Mouse (Mus musculus): Measurements from ENCODE around the gene St5. TPM values are rescaled to one million over a fixed set of nuclear protein-coding genes. Genes with fewer than 3 reads are reported as not detected.

The St5 gene
- polyA plus RNA-seq, 1 experiment from 2014 or later: 45.7 TPM

DNA sequence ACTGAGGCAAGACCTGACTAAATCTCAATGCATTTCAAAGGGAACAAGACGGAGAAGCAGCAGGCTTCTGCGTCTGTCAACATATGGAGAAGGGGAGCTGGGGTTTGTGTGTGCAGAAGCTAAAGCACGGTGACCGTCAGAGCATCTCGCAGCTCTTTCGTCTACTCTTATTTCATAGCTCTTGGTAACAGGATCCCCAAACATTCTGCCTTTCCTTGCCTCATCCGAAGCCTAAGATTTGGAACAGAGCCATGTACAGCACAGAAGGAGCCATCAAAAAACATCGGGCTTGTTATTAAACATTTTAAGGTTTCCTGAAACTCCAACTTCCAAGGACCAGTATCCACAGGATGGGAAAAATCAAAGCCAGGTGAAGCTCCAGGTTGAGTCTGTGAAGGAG, 62.3 kb downstream of the St5 start:
- ATAC-seq (ENCODE audit: low read depth) (peak; percentile 56), DNase-seq (ENCODE audit: low spot score) (peak; percentile 71)
- H3K9ac ChIP-seq (ENCODE audit: low read depth, low read length): no peak overlapping the region
- H3K4me1 ChIP-seq (ENCODE audit: control insufficient read depth, insufficient read depth, low read length): peaks cover 35% of the 10 kb centered on the region
- no peaks in the 10 kb centered on the region for H3K9me3 ChIP-seq (ENCODE audit: control insufficient read depth, low read length)
- no peak overlapping the region for H3K4me3 ChIP-seq (ENCODE audit: low read depth, low read length)
- WGBS: 27% methylated on average over 8 of the region's 8 CpGs
- no peak overlapping the region for H3K4me2 ChIP-seq (ENCODE audit: low read depth, low read length)
- no peaks in the 10 kb centered on the region for H3K36me3 ChIP-seq (ENCODE audit: control insufficient read depth, insufficient read depth, low read length)
- H3K27me3 ChIP-seq (replicated peaks; ENCODE audit: control insufficient read depth, insufficient read depth, low read length): no peaks in the 10 kb centered on the region
- H3K27ac ChIP-seq (replicated peaks; ENCODE audit: low read depth, low read length): no peak overlapping the region

DNA sequence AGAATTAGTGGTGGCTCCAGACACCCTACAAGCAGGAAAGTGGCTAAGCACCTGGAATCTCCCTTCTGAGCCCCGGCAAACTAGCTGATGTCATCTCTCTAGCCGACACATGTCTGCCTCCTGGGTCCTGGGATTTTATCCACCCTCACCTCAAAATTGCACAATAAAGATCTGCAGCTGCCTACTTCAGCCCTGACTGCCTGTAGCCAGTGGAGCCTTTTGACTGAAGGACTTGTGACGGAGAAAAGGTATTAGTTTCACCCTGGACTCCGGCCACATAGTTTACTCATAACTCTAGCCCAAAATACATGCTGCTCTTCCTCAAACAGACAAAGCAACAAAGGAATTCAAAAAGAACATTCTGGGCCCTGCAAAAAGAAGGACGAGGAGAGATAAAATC, 66.0 kb downstream of the St5 start:
- DNase-seq (ENCODE audit: low spot score) (peak; percentile 68), ATAC-seq (ENCODE audit: low read depth) (peak; percentile 58)
- 34% methylated on average over 5 of the region's 5 CpGs for WGBS
- peaks cover 36% of the 10 kb centered on the region for H3K4me1 ChIP-seq (ENCODE audit: control insufficient read depth, insufficient read depth, low read length)
- no peaks in the 10 kb centered on the region for H3K27me3 ChIP-seq (replicated peaks; ENCODE audit: control insufficient read depth, insufficient read depth, low read length)
- H3K36me3 ChIP-seq (ENCODE audit: control insufficient read depth, insufficient read depth, low read length): no peaks in the 10 kb centered on the region
- no peak overlapping the region for H3K4me2 ChIP-seq (ENCODE audit: low read depth, low read length)
- H3K27ac ChIP-seq (replicated peaks; ENCODE audit: low read depth, low read length): peak overlapping the region; percentile 24; the same call in 1 of the 2 replicates
- H3K9ac ChIP-seq (ENCODE audit: low read depth, low read length): no peak overlapping the region
- H3K9me3 ChIP-seq (ENCODE audit: control insufficient read depth, low read length): no peaks in the 10 kb centered on the region
- no peak overlapping the region for H3K4me3 ChIP-seq (ENCODE audit: low read depth, low read length)

DNA sequence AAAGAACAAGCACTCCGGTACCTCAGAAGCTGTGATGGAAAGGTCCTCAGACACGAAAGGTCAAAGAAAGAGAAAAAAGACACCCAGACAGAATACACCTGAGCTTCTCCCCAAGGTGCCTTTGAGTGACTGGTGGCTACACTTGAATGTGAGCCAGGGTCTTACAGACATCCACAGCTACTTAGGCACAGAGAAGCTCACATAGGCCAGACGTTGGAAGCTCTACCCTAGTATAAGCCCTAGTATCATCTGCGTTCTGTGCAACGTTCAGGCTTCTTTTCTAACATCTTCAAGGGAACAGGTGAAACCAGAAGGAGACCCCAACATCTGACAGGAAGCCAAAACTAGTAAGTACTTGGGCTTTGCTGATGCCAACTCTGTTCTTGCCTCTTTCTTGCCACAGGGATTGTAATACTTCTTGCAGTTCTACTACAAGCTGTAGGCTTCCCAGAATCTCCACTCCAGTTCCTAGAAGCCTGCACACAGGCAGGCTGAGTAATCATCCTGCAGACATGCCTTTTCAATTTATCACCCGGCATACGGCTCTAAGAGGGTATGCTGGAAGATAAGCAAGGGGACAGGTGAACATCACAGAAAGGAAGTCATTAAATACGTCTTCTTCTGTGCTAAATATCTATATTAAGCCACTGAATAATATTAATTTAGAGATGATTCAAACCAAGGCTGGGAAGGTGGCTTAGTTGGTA, 67.2 kb downstream of the St5 start:
- peaks cover 26% of the 10 kb centered on the region for H3K4me1 ChIP-seq (ENCODE audit: control insufficient read depth, insufficient read depth, low read length)
- H3K9me3 ChIP-seq (ENCODE audit: control insufficient read depth, low read length): no peaks in the 10 kb centered on the region
- DNase-seq (ENCODE audit: low spot score): no peak
- H3K4me2 ChIP-seq (ENCODE audit: low read depth, low read length): no peak overlapping the region
- 74% methylated on average over 8 of the region's 8 CpGs for WGBS
- H3K9ac ChIP-seq (ENCODE audit: low read depth, low read length): no peak overlapping the region
- no peak overlapping the region for H3K27ac ChIP-seq (replicated peaks; ENCODE audit: low read depth, low read length)
- no peak for ATAC-seq (ENCODE audit: low read depth)
- H3K4me3 ChIP-seq (ENCODE audit: low read depth, low read length): no peak overlapping the region
- no peaks in the 10 kb centered on the region for H3K27me3 ChIP-seq (replicated peaks; ENCODE audit: control insufficient read depth, insufficient read depth, low read length)
- no peaks in the 10 kb centered on the region for H3K36me3 ChIP-seq (ENCODE audit: control insufficient read depth, insufficient read depth, low read length)

DNA sequence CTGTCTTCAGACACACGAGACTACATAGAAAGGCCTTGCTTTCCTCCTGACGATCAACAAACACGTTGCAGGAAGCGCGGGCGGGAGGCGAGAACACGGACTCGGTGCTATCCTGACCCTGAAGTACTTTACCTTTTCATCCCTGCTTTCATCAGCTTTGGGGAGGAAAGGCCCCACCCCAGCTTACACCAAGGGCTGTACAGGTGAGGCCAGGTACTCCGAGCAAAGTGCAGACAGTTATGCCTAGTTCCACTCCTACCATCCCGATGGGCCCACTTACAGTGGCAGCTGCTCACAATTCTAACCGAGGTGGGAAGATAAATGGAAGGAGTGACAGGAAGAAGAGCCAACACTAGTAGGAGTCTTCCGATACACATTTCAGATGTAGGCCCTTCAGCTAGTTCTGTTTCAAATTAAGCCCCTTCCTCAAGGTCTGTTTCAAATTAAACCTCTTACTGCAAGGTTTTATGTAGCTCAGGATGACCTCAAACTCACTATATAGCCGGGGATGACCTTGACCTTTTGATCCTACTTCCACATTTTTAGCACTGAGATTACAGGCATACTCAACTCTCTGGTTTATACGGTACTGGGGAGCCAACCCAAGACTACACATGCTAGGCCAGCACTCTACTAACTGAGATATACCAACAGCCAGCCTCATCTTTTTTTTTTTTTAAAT, 69.9 kb downstream of the St5 start:
- Histone ChIP-seq H3K9me3 (ENCODE audit: control insufficient read depth, low read length) (no peaks in the 10 kb centered on the region), H3K4me3 (ENCODE audit: low read depth, low read length) (no peak overlapping the region), H3K4me1 (ENCODE audit: control insufficient read depth, insufficient read depth, low read length) (peaks cover 35% of the 10 kb centered on the region), H3K27me3 (replicated peaks; ENCODE audit: control insufficient read depth, insufficient read depth, low read length) (no peaks in the 10 kb centered on the region), H3K27ac (replicated peaks; ENCODE audit: low read depth, low read length) (no peak overlapping the region), H3K36me3 (ENCODE audit: control insufficient read depth, insufficient read depth, low read length) (no peaks in the 10 kb centered on the region), H3K4me2 (ENCODE audit: low read depth, low read length) (no peak overlapping the region), H3K9ac (ENCODE audit: low read depth, low read length) (no peak overlapping the region)
- WGBS: 59% methylated on average over 15 of the region's 15 CpGs
- ATAC-seq (ENCODE audit: low read depth) (no peak), DNase-seq (ENCODE audit: low spot score) (no peak)

DNA sequence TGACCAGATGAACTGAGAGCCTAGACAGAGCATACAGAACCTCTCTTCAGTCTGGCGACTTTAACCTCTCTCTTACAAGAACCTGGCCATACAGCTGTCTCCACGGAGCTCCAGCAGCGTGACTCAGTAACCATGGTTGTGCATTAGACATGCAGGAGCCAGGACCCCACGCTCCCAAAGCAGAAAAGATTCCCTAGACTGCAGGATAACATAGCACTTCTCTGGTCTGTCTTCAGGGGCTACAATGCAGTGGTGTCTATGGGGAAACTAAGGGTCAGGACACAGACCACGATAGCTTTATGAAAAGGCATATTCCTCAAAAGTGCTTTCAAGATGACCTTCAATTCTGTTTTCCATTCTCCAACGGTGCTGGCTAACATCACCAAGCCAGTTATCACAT, 72.1 kb downstream of the St5 start:
- Histone ChIP-seq H3K36me3 (ENCODE audit: control insufficient read depth, insufficient read depth, low read length) (no peaks in the 10 kb centered on the region), H3K9me3 (ENCODE audit: control insufficient read depth, low read length) (no peaks in the 10 kb centered on the region), H3K4me2 (ENCODE audit: low read depth, low read length) (no peak overlapping the region), H3K9ac (ENCODE audit: low read depth, low read length) (no peak overlapping the region), H3K4me3 (ENCODE audit: low read depth, low read length) (no peak overlapping the region), H3K27ac (replicated peaks; ENCODE audit: low read depth, low read length) (no peak overlapping the region), H3K4me1 (ENCODE audit: control insufficient read depth, insufficient read depth, low read length) (peaks cover 23% of the 10 kb centered on the region), H3K27me3 (replicated peaks; ENCODE audit: control insufficient read depth, insufficient read depth, low read length) (no peaks in the 10 kb centered on the region)
- WGBS: 85% methylated on average over 6 of the region's 6 CpGs
- no peak for ATAC-seq (ENCODE audit: low read depth)
- DNase-seq (ENCODE audit: low spot score): no peak

DNA sequence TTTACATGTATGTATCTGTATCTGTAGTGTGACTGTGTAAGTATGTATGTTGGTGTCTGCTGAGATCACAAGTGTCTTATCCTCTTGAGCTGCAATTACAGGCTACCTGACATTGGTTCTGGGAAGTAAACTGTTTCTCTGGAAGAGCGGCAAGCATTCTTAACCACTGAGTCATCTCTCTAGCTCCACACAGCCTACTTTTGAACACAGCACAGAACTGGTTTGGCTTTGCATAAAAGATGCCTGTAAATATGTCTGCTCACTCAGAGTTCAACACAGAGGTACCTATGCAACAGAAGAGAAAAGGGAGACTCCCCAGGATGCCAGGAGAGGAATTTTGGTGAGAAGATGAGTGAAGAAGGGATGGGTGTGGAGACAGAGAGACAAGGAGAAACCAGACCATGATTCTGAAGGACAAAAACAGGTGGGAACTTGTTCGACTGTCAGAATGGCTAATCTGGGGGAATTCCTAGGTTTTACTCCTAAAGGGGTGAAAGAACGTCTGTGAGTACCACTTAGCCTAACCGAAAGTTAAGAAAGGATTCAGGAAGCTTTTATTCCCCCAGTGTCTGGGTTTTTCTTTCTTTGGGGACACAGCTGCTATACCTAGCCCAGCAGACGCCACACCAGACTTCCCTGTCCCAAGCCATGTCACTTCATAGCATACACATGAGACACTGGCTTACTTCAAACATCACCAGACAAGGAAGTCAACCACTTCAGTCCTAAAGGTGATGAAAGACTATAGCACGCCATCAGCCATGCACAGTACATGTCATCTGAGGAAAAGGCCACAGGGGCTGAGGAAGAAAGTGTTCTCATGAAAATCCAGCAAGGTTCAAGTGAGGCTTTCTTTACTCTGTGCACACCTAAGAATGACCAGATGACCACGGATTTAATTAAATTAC, 73.3 kb downstream of the St5 start:
- peaks cover 23% of the 10 kb centered on the region for H3K4me1 ChIP-seq (ENCODE audit: control insufficient read depth, insufficient read depth, low read length)
- peak; percentile 64 for ATAC-seq (ENCODE audit: low read depth)
- no peak for DNase-seq (ENCODE audit: low spot score)
- H3K36me3 ChIP-seq (ENCODE audit: control insufficient read depth, insufficient read depth, low read length): no peaks in the 10 kb centered on the region
- no peak overlapping the region for H3K4me2 ChIP-seq (ENCODE audit: low read depth, low read length)
- WGBS: 61% methylated on average over 7 of the region's 7 CpGs
- no peak overlapping the region for H3K4me3 ChIP-seq (ENCODE audit: low read depth, low read length)
- no peak overlapping the region for H3K9ac ChIP-seq (ENCODE audit: low read depth, low read length)
- H3K9me3 ChIP-seq (ENCODE audit: control insufficient read depth, low read length): no peaks in the 10 kb centered on the region
- H3K27me3 ChIP-seq (replicated peaks; ENCODE audit: control insufficient read depth, insufficient read depth, low read length): no peaks in the 10 kb centered on the region
- peak overlapping the region; percentile 44; the same call in 1 of the 2 replicates for H3K27ac ChIP-seq (replicated peaks; ENCODE audit: low read depth, low read length)

DNA sequence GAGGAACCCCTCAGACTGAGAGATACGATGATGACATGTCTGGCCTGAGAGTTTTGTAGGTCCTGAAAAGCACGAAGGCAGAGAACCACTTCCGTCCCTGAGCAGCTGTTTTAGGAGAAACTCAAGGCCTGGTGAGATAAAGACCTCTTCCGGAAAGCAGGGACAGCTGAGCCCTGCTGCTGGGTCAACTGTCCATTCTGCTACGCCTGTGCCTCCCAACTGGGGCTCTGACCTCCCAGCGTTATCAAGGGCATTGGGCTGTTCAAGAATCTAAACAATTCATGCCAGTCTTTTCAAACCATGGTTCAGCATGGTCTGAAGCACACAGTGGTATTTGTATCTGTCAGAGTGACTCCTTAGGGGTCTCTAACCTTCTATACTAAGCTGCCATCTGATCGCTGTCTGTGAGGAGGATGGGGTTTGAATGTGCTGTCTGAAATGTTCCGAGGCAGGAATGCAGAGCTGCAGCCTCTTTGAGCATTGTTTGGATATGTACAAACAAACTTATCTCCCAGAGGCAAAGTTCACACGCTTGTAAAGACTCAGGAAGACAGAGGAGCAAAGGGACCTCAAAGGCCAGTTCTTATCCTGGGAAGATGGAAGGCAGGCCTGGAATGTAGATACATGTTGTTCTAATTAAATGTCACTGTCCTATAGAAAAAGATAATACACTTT, 74.3 kb downstream of the St5 start:
- H3K27ac ChIP-seq (replicated peaks; ENCODE audit: low read depth, low read length): no peak overlapping the region
- H3K4me2 ChIP-seq (ENCODE audit: low read depth, low read length): no peak overlapping the region
- peaks cover 23% of the 10 kb centered on the region for H3K4me1 ChIP-seq (ENCODE audit: control insufficient read depth, insufficient read depth, low read length)
- WGBS: 51% methylated on average over 8 of the region's 9 CpGs
- no peaks in the 10 kb centered on the region for H3K27me3 ChIP-seq (replicated peaks; ENCODE audit: control insufficient read depth, insufficient read depth, low read length)
- H3K9me3 ChIP-seq (ENCODE audit: control insufficient read depth, low read length): no peaks in the 10 kb centered on the region
- ATAC-seq (ENCODE audit: low read depth) (peak; percentile 7; the same call in 1 of the 2 replicates), DNase-seq (ENCODE audit: low spot score) (no peak)
- no peaks in the 10 kb centered on the region for H3K36me3 ChIP-seq (ENCODE audit: control insufficient read depth, insufficient read depth, low read length)
- H3K9ac ChIP-seq (ENCODE audit: low read depth, low read length): no peak overlapping the region
- H3K4me3 ChIP-seq (ENCODE audit: low read depth, low read length): no peak overlapping the region

DNA sequence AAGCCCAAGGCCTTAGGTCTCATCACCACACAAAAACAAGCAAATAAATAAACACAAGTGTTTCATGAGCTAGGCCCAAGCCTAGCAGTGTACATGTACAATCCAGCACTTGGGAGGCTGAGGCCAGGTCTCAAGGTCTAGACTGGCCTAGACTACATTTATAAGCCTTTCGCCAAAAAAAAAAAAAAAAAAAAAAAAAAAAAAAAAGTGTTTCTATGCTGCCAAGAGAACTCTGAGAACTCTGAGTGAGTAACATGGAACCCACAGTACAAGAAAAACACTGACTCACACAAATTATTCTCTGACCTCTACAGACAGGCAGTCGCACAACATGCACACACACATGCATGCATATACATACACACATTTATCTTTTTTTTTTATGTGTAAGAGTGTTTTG, 75.6 kb downstream of the St5 start:
- ATAC-seq (ENCODE audit: low read depth) (no peak), DNase-seq (ENCODE audit: low spot score) (no peak)
- no peaks in the 10 kb centered on the region for H3K9me3 ChIP-seq (ENCODE audit: control insufficient read depth, low read length)
- no peaks in the 10 kb centered on the region for H3K27me3 ChIP-seq (replicated peaks; ENCODE audit: control insufficient read depth, insufficient read depth, low read length)
- peaks cover 14% of the 10 kb centered on the region for H3K4me1 ChIP-seq (ENCODE audit: control insufficient read depth, insufficient read depth, low read length)
- no peak overlapping the region for H3K4me3 ChIP-seq (ENCODE audit: low read depth, low read length)
- H3K4me2 ChIP-seq (ENCODE audit: low read depth, low read length): no peak overlapping the region
- H3K27ac ChIP-seq (replicated peaks; ENCODE audit: low read depth, low read length): no peak overlapping the region
- H3K36me3 ChIP-seq (ENCODE audit: control insufficient read depth, insufficient read depth, low read length): no peaks in the 10 kb centered on the region
- WGBS: 91% methylated on average over 2 of the region's 2 CpGs
- H3K9ac ChIP-seq (ENCODE audit: low read depth, low read length): no peak overlapping the region

Measured in embryonic facial prominence, embryonic 14.5 days (tissue).